Mouse (Mus musculus) urinary bladder, postnatal 4 days (tissue): ENCODE results near the gene Rhd.

Experiments
- DNase-seq, 2 experiments: peaks; one replicate each; pipeline ENCODE4 v3.0.0; 2021 to 2022; ENCODE audit warnings: low spot score in 2 of 2

The Rhd gene

GRCm38 (mm10) chr4:134856501-134856900 is 7.8 kb upstream of the Rhd start:
- DNase-seq, result no peak

- DNase-seq, result no peak
These were observed 5.8 kb upstream of the Rhd start for GRCm38 (mm10) chr4:134858494-134858893.

GRCm38 (mm10) chr4:134861884-134862283 is 2.5 kb upstream of the Rhd start:
- DNase-seq, result no peak

DNA sequence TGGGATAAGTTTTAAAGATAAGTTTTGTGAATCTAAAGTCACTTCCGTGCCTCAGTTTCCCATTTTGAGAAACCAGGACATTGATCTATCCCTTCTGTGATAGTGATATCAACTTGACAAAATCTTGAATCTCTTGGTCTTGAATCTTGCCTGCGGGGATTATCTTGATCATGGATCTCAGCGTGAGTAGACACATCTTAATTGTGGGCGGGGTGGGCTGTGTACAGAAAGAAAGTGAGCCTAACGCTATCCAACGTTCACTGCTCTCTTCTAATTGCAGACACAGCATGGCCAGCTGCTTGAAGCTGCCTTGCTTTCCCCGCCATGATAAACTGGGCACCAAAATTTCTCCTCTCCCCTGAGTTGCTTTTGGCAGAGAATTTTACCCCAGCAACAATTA is 1.3 kb upstream of the Rhd start:
- DNase-seq, result no peak

DNA sequence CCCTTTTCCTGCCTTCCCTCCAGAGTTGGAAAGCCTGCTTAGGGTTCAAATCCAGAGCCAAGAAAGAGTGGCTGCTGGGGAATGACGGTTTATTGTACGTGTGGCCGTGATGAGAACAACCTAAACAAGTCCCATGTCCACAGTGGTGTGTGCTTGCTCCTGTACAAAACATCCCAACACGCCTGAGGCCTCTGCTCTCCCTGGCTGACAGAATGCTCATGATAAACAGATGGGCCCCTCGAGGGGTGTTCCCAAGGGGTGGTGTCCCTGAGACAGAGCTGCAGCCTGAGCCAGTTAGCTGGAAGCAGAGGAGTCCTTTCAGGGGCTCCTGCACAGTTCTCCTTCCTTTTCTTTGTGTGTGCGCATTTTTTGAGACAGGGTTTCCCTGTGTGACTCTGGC is 1.0 kb downstream of the Rhd start:
- no peak for DNase-seq

DNA sequence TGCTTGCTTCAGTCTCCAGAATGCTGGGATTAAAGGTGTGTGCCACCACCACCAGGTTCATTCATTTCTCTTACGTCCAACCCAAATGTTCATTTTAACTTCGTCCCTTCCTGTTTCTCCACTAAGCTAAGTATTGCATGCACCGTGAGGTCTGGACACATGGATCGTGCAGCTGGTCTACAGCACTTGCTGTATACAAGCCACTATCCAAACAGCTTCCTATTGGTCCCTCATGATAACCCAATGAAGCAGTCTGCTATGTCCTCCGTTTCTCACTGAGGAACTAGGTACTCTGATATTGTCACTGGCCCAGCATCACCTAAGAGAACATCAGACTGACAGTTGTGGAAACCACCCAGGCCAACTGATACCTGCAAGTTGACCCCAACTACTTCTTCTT is 1.5 kb downstream of the Rhd start:
- no peak for DNase-seq

DNA sequence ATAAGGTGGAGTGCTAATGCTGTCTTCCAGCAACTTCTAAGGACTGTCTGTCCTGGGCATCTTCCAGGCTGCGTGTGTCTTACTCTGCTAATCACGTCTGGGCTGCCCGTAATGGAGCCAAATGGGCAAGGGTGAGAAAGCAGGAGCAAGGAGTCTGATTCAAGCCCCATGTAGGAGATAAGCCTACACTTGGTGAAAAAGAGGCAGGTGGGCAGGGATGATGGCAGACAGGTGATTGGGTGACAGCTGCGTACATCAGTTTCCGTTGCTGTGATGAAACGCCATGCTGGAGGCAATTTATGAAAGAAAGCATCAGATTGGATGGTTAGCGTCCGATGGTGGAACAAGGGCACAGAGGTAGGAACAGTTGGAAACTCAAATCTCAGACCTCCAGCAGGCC is 2.9 kb downstream of the Rhd start:
- no peak for DNase-seq

DNA sequence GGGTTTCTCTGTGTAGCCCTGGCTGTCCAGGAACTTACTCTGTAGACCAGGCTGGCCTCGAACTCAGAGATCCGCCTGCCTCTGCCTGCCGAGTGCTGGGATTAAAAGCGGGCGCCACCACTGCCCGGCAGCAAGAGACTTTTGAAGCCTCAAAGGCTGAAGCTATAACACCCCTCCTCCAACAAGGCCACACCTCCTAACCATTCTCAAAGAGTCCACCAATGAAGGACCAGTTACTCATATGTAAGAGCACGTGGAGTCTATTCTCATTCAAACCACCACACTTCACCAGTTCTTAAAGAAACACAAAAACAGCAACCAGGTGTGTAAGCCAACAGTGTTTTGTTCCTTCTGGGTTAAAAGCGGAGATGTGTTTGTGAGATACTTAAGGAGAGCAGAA is 3.3 kb downstream of the Rhd start:
- DNase-seq, result no peak

DNA sequence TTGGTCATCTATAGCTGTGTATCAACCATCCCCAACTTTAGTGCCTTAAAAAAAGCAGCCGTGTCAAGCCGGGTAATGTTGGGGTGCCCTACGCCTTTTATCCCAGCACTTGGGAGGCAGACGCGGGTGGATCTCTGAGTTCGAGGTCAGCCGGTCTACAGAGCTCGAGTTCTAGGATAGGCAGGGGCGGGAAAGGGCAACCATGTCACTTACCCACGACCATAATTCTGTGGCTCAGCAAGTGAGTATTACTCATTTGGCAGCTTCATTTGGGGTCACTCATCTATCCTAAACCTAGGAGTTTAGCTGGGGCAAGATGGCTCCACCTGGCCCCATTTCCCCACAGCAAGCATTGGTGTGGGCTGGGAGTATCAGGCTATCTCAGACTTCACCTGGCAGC is 3.7 kb downstream of the Rhd start:
- no peak for DNase-seq

DNA sequence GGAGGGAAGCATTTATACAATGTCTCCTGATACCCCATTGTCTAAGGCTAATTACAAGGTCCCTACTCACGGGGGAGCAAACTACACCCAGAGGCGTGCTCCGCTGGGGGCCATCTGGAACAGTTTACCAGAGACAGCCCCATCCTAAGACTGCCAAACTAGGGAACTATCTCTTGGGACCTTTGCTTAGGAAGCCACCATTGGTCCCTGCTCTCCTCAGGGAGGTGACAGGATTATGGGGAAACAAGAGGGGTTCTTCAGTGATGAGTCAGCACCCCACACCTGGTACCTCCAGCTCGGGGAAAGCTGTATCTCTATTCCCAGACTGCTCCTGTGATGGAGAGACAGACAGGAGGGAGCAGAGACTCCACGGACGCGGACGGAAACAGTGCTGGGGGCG is 4.2 kb downstream of the Rhd start:
- DNase-seq, result no peak

DNA sequence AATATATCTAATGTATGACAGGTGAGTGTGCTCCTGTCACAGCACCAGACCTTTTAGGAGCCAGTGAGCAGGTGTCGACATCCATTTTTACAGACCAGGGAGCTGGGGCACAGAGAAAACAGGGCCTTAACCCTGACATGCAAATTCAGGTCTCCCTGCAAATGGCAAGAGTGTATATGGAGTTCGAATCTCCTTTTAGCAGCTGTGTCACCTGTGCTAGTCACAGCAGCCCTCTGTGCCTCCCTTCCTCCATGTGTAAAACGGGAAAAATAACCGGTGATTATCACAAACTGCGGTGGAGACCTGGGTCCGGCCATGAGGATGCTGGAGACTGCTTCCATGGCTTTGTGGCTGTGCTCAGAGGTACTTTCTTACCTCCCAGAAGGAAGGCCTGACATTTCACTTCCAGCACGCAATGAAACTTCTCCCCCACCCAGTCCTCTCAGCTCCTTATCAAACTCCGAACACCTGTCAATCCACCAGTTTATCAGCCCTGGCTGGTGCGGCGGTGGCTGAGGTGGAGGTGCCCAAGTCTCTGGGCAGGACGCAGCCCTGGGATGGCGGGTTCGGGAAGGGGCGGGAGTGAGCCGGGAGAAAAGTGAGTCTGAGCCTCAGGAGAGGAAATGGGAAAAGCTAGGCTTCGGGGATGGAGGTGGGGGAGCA is 4.9 kb downstream of the Rhd start:
- no peak for DNase-seq

DNA sequence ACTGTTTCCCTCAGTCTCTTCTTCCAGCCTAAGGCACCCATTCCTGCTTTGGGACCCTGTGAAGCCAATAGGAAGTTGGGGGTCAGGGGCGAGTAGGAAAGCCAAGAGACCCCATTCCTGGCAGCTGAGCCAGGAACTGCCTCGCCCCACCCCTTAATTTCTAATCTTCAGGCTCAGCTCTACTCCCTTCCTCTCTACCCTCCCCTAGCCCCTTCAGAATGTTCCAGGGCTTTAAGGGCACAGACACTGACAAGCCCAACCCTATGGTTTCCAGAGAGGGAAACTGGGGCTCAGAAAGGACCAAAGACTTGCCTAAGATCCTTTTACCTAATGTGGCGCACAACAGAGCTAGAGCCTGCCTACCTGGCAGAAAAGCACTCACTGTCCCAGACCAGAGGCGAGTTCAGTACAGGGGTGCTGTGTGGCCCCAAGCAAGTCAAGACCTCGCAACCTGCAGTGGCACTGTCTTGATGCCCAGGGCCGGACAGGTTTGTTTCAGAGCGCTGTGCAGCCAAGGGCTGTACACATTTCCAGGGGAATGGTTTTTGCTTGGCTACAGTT is 5.6 kb downstream of the Rhd start:
- no peak for DNase-seq

- no peak for DNase-seq
These were observed 7.1 kb downstream of the Rhd start for GRCm38 (mm10) chr4:134871477-134871876.

DNA sequence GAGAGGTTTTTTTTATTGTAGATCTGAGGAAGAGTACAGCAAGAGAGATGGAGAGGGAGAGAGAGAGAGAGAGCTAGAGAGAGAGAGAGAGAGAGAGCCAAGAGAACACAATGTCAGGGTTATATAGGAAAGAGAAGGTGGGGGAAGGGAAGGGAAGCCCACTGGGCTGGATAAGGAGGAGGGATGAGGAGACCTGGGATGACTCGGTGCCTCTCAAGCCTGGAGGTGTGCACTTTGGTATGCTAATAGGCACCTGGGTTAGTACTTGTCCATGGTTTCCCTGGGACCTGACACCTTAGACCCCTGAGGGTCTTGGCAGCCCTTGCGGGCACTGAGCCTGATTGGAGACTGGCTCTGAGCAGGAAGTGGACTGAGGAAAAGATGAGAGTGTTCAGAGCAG is 7.6 kb downstream of the Rhd start:
- no peak for DNase-seq

DNA sequence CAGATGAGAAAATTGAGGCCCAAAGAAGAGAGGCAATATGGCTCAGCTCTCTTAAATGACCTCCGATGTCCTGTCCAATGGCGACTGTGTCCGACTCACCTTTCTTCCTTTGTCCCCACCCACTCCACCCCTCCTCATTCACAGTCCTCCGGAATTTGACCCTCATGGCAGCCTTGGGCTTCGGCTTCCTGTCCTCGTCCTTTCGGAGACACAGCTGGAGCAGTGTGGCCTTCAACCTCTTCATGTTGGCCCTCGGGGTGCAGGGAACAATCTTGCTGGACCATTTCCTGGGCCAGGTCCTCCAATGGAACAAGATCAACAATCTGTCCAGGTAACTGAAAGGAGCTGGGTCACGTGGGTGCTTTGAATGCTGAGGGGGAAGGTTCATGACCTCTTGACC is 11.8 kb downstream of the Rhd start:
- DNase-seq, result no peak

DNA sequence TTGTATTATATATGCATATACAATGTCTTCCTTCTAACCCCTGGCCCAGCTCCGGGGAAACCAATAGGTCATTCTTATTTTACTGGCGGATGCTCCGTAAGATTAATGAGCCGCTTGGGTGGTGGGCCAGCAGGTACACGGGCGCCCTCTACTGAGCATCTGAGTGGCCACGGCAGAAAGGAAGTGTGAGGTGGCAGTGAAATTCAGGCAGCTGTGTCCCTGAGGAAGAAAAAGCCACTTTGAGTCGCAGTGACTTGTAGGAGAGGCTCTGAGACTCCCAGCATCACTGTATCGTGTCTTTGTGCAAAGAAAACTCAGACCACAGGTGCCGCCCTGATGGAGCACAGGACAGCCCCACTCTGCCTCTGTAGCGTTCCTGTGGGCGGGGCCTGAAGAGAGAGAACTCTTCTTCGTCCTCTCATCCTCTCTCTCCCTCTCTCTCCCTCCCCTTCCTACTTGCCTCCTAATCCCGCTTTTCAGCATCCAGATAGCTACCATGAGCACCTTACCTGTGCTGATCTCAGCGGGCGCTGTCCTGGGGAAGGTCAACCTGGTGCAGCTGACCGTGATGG is 15.2 kb downstream of the Rhd start:
- peak; percentile 49 to 79 for DNase-seq

DNA sequence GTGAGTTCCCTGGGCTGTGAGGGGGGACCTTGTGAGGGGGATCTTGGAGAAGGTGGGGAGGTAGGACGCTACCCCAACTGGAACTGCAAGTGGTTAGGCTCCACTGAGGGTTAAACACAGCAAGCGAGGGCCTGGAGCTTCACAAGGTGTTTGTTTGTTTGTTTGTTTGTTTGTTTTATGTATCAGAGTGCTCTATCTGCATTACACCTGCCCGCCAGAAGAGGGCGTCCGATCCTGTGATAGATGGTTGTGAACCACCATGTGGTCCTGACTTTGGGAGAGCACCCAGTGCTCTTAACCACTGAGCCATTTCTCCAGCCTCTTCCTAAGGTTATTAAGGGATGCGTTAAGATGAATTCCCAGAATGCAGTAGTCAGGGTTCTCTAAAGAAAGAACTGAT is 15.7 kb downstream of the Rhd start:
- no peak for DNase-seq

DNA sequence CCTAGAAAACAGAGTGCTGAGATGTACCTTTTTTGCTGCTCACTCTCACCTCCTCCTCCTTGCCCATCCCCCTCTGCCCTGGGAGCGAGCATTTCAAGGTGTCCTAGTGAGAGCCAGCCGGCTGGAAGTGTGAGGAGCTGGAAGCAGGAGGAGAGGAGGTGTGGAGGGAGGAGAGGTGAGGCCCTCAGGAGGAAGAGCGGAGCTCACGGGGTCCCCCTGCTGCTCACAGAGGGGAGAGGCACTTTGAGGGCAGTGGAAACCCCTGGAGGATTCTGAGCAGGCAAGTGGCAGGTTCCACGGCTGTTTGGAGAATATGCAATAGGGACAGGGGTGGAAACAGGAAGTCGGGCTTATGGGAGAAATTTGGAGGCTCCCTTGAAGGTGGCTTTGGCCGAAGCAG is 18.9 kb downstream of the Rhd start:
- DNase-seq, result no peak

DNA sequence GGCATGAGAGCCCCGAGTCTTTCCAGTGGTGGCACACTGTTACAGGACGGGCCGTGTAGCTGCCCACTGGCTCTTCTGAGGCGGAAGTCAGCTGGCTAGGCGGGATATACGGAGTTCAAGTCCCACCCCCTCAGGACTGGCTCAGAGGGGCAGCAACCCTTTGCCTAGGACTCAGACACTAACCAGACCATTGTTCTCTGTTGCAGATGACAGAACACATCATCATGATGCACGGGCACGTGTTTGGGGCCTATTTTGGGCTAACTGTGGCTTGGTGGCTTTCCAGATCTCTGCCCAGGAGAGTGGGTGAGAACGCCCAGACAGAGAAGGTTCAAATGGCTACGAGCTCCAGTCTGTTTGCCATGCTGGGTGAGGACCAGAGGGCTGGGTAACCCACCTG is 19.5 kb downstream of the Rhd start:
- DNase-seq, result no peak

DNA sequence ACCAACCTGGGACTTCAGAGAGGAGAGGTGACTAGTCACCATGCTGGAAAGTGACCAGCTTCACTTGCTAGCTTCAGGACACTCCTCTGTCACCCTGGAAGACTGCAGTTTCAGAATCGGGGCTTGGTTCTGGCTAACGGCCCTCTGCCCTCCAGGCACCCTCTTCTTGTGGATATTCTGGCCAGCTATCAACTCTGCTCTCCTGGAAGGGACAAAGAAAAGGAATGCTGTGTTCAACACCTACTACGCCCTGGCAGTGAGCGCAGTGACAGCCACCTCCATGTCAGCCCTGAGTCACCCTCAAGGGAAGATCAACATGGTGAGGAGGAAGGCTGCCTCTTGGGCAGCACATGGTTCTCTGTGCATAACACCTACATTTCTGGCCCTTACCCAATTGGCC is 20.0 kb downstream of the Rhd start:
- no peak for DNase-seq

- no peak for DNase-seq
These were observed 27.8 kb downstream of the Rhd start for GRCm38 (mm10) chr4:134892096-134892495.

DNA sequence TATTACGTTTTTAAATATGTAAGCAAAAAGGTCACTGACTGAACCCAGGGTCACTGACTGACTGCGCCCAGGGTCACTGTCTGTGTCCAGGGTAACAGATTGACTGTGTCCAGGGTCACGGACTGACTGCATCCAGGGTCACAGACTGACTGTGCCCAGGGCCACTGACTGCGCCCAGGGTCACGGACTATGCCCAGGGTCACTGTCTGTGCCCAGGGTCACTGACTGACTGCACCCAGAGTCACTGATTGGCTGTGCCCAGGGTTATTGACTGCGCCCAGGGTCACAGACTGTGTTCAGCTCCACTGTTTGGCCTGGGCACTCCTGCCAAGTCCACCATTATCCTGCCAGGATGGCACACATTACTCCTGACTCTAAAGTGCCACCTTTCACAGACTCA is 32.9 kb downstream of the Rhd start:
- no peak for DNase-seq

GRCm38 (mm10) chr4:134901126-134901525 is 36.8 kb downstream of the Rhd start:
- DNase-seq, result no peak

- no peak for DNase-seq
These were observed 38.7 kb downstream of the Rhd start for GRCm38 (mm10) chr4:134903046-134903445.
